Mouse (Mus musculus) liver, embryonic 13.5 days (tissue): ENCODE measurements around the gene Hook2. TPM values are rescaled to one million over a fixed set of nuclear protein-coding genes. Genes with fewer than 3 reads are reported as not detected.

Source experiments
- ATAC-seq: fragments of 200-750 bp; cut with Nextera tagmentation; 2 replicates; pipeline ENCODE4 v1.8.0; 2017; ENCODE audit warnings: low read depth, mild to moderate bottlenecking, moderate number of reproducible peaks, moderate library complexity
- DNase-seq: peaks from one replicate; pipeline ENCODE4 v3.0.0; 2022
- H3K27ac ChIP-seq: fragments of 300-500 bp; sonication (generic); 2 replicates; pipeline ENCODE4 v1.5.1; 2015; ENCODE audit warnings: moderate library complexity, mild to moderate bottlenecking, inconsistent platforms
- H3K27me3 ChIP-seq: fragments of 300-500 bp; sonication (generic); 2 replicates; pipeline ENCODE4 v1.6.1; 2015; ENCODE audit warnings: mild to moderate bottlenecking, inconsistent platforms
- H3K36me3 ChIP-seq: fragments of 300-500 bp; sonication (generic); 2 replicates; pipeline ENCODE4 v1.6.1; 2015; ENCODE audit warnings: mild to moderate bottlenecking, inconsistent platforms
- H3K4me1 ChIP-seq: fragments of 300-500 bp; sonication (generic); replicated peaks from 2 replicates; pipeline ENCODE4 v1.6.1; 2015; ENCODE audit warnings: inconsistent platforms
- H3K4me2 ChIP-seq: fragments of 300-500 bp; sonication (generic); 2 replicates; pipeline ENCODE4 v1.6.1; 2015; ENCODE audit warnings: inconsistent platforms, mild to moderate bottlenecking, moderate library complexity
- H3K4me3 ChIP-seq: fragments of 300-500 bp; sonication (generic); replicated peaks from 2 replicates; pipeline ENCODE4 v1.5.1; 2015; ENCODE audit warnings: mild to moderate bottlenecking, inconsistent platforms
- H3K9ac ChIP-seq: fragments of 300-500 bp; sonication (generic); 2 replicates; pipeline ENCODE4 v1.6.1; 2015; ENCODE audit warnings: mild to moderate bottlenecking, inconsistent platforms
- H3K9me3 ChIP-seq: fragments of 300-500 bp; sonication (generic); replicated peaks from 2 replicates; pipeline ENCODE4 v1.6.1; 2016; ENCODE audit warnings: inconsistent platforms
- WGBS: fragments of 180-500 bp; shearing (Covaris S2); methylation state at CpG from one replicate; pipeline ENCODE4 v1.1.7; 2015; ENCODE audit not compliant: insufficient replicate concordance; 5-methylcytosine and 5-hydroxymethylcytosine counted together
- polyA plus RNA-seq: library from polyadenylated mRNA; unstranded; fragments of >200 nt; fragmentation: Nextera tagmentation; extraction: Ambion mirVana; gene quantifications from 2 replicates; pipeline ENCODE4 v1.2.1, GENCODE M21; 2015

Gene Hook2
- polyA plus RNA-seq, 1 experiment from 2014 or later: 7.2 TPM

DNA sequence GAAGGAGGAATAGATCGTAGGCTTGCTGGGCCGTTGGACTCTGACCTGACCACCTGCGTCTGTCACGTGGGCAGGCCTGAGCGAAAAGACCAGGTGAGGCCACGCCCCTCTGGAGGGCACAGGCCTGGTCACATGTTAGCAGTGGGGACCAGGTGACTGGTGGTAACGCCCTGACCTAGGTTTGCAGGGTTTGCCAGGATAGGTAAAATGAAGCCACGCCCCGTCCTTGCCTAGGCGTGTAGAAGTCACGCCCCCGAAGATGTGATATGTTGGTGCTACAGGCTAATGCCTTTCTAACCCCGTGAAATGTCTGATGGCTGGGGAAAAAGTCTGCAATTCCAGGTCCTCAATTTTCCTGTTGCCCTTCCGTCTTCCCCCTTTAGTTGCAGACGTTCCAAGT is 433 bp downstream of the Hook2 start:
- peak; percentile 54 for DNase-seq
- WGBS: under 1% methylated on average over 15 of the region's 15 CpGs
- Histone ChIP-seq H3K27me3 (peaks cover 6% of the 10 kb centered on the region; the same call in 1 of the 2 replicates), H3K9ac (peak overlapping the region; percentile 76), H3K4me3 (peak overlapping the region; percentile 70), H3K4me2 (peak overlapping the region; percentile 95), H3K36me3 (no peaks in the 10 kb centered on the region), H3K4me1 (peaks cover 52% of the 10 kb centered on the region), H3K9me3 (no peaks in the 10 kb centered on the region), H3K27ac (peak overlapping the region; percentile 81)
- peak; percentile 52 for ATAC-seq

DNA sequence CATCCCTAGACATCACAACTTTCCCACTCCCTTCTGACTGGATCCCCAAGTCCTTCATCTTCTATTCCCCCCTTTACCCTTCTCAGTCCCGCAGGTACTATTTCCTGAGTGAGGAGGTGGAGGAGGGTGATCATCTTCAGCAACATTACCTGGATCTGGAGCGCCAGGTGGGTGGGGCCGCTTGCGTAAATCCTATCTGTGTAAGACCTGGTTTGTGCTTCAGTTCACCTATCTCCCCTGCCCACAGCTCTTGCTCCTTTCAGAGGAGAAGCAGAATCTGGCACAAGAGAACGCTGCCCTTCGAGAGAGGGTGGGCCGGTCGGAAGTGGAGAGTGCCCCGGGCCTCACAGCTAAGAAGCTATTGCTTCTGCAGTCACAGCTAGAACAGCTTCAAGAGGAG is 4.0 kb downstream of the Hook2 start:
- Histone ChIP-seq H3K4me3 (no peak overlapping the region), H3K4me2 (no peak overlapping the region), H3K9ac (no peak overlapping the region), H3K9me3 (no peaks in the 10 kb centered on the region), H3K4me1 (peaks cover 29% of the 10 kb centered on the region), H3K27ac (no peak overlapping the region), H3K27me3 (peaks cover 13% of the 10 kb centered on the region; the same call in 1 of the 2 replicates), H3K36me3 (no peaks in the 10 kb centered on the region)
- no peak for DNase-seq
- ATAC-seq: no peak
- WGBS: 82% methylated on average over 9 of the region's 9 CpGs

DNA sequence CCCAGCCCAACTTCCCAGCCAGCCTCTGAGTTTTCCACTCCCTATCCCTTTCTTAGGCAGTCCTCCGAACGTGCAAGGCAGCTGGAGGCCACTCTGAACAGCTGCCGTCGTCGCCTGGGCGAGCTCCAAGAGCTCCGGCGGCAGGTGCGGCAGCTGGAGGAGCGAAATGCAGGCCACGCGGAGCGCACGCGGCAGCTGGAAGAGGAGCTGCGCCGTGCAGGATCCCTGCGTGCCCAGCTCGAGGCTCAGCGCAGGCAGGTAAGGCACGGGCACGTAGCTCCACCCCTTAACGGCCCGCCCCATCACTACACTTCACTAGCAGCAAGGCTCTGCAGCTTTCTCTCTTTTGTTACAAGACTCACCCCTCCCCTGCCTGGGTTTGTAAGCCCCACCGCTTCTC is 5.3 kb downstream of the Hook2 start:
- H3K4me1 ChIP-seq: peaks cover 23% of the 10 kb centered on the region
- no peak overlapping the region for H3K9ac ChIP-seq
- no peak overlapping the region for H3K4me2 ChIP-seq
- no peak overlapping the region for H3K27ac ChIP-seq
- ATAC-seq (no peak), DNase-seq (no peak)
- H3K36me3 ChIP-seq: no peaks in the 10 kb centered on the region
- no peak overlapping the region for H3K4me3 ChIP-seq
- WGBS: 56% methylated on average over 25 of the region's 25 CpGs
- no peaks in the 10 kb centered on the region for H3K9me3 ChIP-seq
- peaks cover 13% of the 10 kb centered on the region; the same call in 1 of the 2 replicates for H3K27me3 ChIP-seq

DNA sequence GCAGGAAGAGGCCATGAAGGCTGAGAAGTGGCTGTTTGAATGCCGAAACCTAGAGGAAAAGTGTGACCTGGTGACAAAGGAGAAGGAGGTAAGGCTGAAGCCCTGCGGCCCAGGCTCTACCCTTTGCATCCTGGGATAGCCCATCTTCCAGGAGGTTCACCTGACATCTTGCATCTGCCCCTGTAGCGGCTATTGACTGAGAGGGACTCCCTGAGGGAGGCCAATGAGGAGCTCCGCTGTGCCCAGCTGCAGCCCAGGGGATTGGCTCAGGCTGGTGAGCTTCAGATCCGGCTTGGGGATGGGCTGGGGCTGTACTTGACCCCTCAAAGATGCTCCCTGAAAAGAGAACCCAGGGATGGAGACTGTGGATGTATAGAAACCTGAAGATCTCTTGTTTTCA is 6.6 kb downstream of the Hook2 start:
- Histone ChIP-seq H3K36me3 (no peaks in the 10 kb centered on the region), H3K9me3 (no peaks in the 10 kb centered on the region), H3K4me3 (no peak overlapping the region), H3K9ac (no peak overlapping the region), H3K4me2 (no peak overlapping the region), H3K4me1 (peaks cover 15% of the 10 kb centered on the region), H3K27ac (no peak overlapping the region), H3K27me3 (peaks cover 13% of the 10 kb centered on the region; the same call in 1 of the 2 replicates)
- ATAC-seq (no peak), DNase-seq (no peak)
- 82% methylated on average over 5 of the region's 5 CpGs for WGBS

DNA sequence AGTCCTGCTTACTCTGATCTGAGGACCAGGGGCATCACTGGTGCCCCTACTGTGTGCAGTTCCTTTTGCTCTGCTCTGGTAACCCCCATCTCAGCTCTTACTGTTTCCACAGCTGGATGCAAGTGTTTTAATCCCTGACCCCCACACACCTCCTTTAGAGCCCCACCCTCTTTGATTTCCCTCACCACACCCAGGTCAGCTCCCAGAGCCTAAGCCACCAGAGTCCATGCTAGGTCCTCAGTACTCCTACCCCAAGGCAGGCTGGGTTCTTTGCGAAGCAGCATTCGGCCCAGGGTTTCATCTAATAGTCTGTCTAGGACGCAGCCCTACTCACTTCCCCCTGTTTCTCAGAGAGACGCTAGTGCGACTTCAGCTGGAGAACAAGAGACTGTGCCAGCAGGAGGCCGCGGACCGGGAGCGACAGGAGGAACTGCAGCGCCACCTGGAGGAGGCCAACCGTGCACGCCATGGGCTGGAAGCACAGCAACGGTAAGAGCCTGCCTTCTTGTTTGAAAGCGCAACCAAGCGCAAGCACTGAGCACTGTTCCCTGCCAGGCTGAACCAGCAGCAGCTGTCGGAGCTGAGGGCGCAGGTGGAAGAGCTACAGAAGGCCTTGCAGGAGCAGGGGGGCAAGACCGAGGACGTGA is 7.4 kb downstream of the Hook2 start:
- no peak overlapping the region for H3K27ac ChIP-seq
- peak overlapping the region; percentile 50 for H3K9ac ChIP-seq
- no peak overlapping the region for H3K4me3 ChIP-seq

DNA sequence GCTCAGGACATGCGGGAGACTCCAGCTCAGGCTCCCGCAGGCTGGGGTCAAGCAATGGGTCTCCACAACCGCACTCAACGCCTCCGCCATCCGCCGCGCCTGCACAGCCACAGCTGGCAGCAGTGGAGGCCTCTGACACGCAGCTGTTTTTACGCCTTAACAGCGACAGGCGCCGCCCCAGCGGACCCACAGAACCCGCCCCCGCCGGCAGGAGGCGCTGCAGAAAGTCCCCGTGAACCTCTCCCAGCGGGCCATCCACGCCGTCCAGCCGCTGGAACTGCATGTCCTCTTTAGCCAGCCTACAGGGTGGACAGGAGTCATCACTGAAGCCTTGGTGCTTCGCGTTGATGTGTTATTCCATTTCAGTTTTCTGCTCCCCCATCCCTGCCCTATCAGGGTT is 17.3 kb downstream of the Hook2 start:
- Histone ChIP-seq H3K9me3 (no peaks in the 10 kb centered on the region), H3K36me3 (no peaks in the 10 kb centered on the region), H3K4me1 (peaks cover 3% of the 10 kb centered on the region; the same call in 1 of the 2 replicates), H3K27ac (no peak overlapping the region), H3K4me3 (no peak overlapping the region), H3K9ac (no peak overlapping the region), H3K27me3 (peaks cover 59% of the 10 kb centered on the region), H3K4me2 (no peak overlapping the region)
- no peak for DNase-seq
- WGBS: 21% methylated on average over 25 of the region's 25 CpGs
- ATAC-seq: no peak

More for the DNA sequence above, 7.4 kb downstream of the Hook2 start:
- Histone ChIP-seq H3K4me2 (peak overlapping the region; percentile 36), H3K36me3 (no peaks in the 10 kb centered on the region), H3K9me3 (no peaks in the 10 kb centered on the region), H3K4me1 (peaks cover 15% of the 10 kb centered on the region), H3K27me3 (peaks cover 13% of the 10 kb centered on the region; the same call in 1 of the 2 replicates)
- ATAC-seq (peak; percentile 80), DNase-seq (peak; percentile 76)
- 6% methylated on average over 19 of the region's 19 CpGs for WGBS

DNA sequence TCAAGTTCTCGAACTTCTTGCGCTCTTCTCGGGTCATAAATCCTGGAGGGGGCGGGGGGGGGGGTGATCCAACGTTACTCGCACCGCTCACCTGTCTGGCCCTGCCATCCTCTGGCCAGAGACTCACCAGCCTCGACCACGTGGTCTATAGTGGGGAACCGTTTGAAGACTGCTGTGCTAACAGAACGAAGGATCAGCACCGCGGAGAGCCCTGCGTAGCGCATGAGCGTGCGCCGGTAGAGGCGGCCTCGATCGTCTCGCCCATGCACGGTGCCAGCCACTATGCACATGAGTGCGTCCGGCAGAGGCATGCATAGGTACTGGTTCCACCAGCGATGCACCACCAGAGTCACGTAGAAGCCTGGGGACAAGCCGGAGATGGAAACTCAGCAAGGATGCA is 20.8 kb downstream of the Hook2 start:
- Histone ChIP-seq H3K4me3 (no peak overlapping the region), H3K27ac (no peak overlapping the region), H3K9ac (no peak overlapping the region), H3K27me3 (peaks cover 80% of the 10 kb centered on the region), H3K9me3 (no peaks in the 10 kb centered on the region), H3K4me1 (peaks cover 7% of the 10 kb centered on the region; the same call in 1 of the 2 replicates), H3K4me2 (no peak overlapping the region), H3K36me3 (no peaks in the 10 kb centered on the region)
- no peak for DNase-seq
- no peak for ATAC-seq
- WGBS: 12% methylated on average over 28 of the region's 28 CpGs

DNA sequence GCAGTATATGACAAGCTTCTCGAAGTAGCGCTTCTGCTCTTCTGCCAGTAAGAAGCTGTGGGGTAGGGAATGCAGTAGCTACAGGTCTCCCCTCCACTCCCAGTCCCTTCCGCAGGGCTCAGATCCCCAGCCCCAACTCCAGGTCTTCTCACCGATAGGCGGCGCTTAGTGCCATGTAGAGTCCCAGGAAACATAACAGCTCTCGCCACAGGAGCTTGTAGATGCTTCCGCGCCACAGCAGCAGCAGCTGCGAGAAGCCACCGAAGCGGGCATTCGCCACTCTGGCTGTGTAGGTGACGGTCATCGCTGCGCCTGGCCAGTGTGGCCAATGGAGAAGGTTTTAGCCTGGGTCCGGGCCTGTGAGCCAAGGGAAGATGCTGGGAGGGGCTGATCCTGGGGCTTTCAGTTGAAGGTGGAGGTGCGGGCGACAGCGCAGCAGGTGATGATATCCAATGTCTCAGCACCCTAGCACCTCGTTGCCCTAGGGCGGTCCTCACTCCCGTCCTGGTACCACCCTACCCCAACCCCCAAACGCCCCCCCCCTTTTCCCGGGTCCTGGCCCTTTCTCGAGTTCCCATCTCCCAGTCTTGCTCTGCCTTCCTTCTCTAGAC is 22.9 kb downstream of the Hook2 start:
- peaks cover 4% of the 10 kb centered on the region; the same call in 1 of the 2 replicates for H3K4me1 ChIP-seq
- ATAC-seq (peak; percentile 56; the same call in 1 of the 2 replicates), DNase-seq (peak; percentile 60)
- H3K9me3 ChIP-seq: no peaks in the 10 kb centered on the region
- peaks cover 62% of the 10 kb centered on the region for H3K27me3 ChIP-seq
- H3K36me3 ChIP-seq: peaks cover 13% of the 10 kb centered on the region
- H3K9ac ChIP-seq: 0 out of 2 replicates have a peak overlapping the region, but pooled peaks have one; percentile 45
- peak overlapping the region; percentile 29 for H3K4me3 ChIP-seq
- H3K27ac ChIP-seq: no peak overlapping the region
- H3K4me2 ChIP-seq: peak overlapping the region; percentile 59
- 3% methylated on average over 25 of the region's 26 CpGs for WGBS

DNA sequence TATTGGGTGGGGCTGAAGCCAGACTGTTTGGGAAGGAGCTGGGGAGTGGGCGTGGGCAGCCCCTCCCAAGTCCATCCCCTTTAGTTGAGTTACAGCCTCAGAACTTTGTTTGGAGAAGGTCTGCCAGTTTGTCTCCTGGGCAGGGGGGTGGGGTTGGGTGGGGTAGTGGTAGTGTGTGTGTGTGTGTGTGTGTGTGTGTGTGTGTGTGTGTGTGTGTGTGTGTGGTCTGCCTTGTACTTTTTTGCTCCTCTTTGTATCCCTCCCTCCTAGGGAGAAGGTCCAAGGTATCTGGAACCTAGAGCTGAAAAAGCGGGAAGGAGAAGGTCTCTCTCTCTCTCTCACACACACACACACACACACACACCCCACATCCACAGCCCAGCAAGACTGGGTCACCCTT is 24.0 kb downstream of the Hook2 start, which contains the start of gene Best2:
Gene Best2 (minus strand): TSS at position 101 of the 400 bp plus-strand sequence.
- Histone ChIP-seq H3K4me1 (peaks cover 4% of the 10 kb centered on the region; the same call in 1 of the 2 replicates), H3K4me2 (peak within 1 kb of the TSS; percentile 59), H3K4me3 (peak within 1 kb of the TSS; percentile 29), H3K9ac (0 out of 2 replicates have a peak within 1 kb of the TSS, but pooled peaks have one; percentile 45), H3K27ac (no peak within 1 kb of the TSS), H3K9me3 (no peaks in the 10 kb centered on the region), H3K36me3 (peaks cover 24% of the 10 kb centered on the region), H3K27me3 (peaks cover 51% of the 10 kb centered on the region)
- 57% methylated on average over 2 of the region's 2 CpGs for WGBS
- DNase-seq (no peak), ATAC-seq (no peak)

DNA sequence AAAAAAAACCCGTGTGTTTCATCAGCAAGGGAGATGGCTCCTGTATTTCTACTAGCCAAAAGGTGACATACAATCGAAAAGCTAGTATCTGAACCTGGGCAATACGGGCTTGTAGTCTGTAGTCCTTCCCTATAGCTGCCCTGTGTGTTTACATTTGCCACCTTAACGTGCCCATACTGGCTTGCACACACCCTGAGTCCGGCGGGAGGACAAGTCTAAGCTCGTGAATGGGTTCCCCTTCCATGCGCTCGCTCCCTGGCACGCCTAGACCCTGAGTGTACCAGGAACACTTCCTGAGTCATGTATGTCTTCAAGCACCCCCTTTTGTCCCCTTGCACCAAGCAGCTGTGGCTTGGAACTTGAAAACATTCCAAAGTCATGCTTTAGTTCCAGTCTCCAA is 26.3 kb downstream of the Hook2 start:
- no peak overlapping the region for H3K9ac ChIP-seq
- peaks cover 34% of the 10 kb centered on the region for H3K27me3 ChIP-seq
- no peak overlapping the region for H3K4me2 ChIP-seq
- no peak for ATAC-seq
- no peak for DNase-seq
- no peak overlapping the region for H3K4me3 ChIP-seq
- peaks cover 46% of the 10 kb centered on the region for H3K36me3 ChIP-seq
- no peak overlapping the region for H3K27ac ChIP-seq
- peaks cover 4% of the 10 kb centered on the region; the same call in 1 of the 2 replicates for H3K4me1 ChIP-seq
- 59% methylated on average over 10 of the region's 10 CpGs for WGBS
- H3K9me3 ChIP-seq: no peaks in the 10 kb centered on the region

DNA sequence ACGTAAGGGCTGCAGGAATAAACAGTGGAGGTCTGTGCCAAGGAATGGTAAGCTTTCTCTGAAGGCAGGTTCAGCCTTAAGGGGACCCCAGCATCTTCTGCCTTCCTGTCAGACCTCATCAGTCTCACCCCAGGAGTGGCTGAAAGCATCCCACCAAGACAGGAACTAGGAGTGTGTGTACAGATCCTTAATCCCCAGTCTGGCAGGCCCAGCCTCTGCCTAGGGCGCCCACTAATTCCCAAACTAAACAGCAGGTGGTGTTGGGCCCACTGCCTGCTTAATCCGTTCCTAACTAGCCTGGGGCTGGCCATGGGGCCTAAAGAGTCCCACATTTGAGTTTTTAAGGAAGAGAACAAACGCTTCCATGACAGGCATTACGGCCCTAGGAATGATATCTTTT is 26.8 kb downstream of the Hook2 start:
- Histone ChIP-seq H3K9ac (no peak overlapping the region), H3K36me3 (peaks cover 51% of the 10 kb centered on the region), H3K4me2 (no peak overlapping the region), H3K4me3 (no peak overlapping the region), H3K4me1 (peaks cover 4% of the 10 kb centered on the region; the same call in 1 of the 2 replicates), H3K27ac (no peak overlapping the region), H3K9me3 (no peaks in the 10 kb centered on the region), H3K27me3 (peaks cover 30% of the 10 kb centered on the region)
- WGBS: 61% methylated on average over 5 of the region's 5 CpGs
- DNase-seq: no peak
- no peak for ATAC-seq
